Mouse (Mus musculus): Measurements from ENCODE around the gene Serpina9. TPM values are rescaled to one million over a fixed set of nuclear protein-coding genes. Genes with fewer than 3 reads are reported as not detected.
"Not testable (repeated sequence)": the region's sequence is repeated elsewhere in the genome, so short reads cannot be mapped to it uniquely, and the experiment has no call there.

Serpina9 gene
- total RNA-seq, 2 experiments from 2014 or later, result 0.17 TPM; not detected in 1

DNA sequence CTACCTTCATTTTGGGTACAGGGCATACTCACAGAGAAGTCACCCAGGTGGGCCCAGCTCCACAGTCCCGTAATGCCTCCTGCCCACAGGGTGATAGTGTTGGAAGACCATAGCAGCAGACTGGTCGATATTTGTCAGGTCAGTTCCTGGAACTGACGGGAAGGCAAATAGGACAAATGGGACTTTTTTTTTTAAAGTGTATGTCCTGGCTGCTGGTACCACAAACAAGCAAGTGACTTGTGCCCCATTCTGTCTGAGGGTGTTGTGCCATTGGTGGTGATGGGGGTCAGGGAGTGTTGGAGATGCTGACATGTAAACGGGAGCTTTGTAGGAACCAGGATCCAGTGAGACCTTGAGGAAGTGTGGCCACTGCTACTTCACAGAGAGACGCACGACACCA is 23.7 kb downstream of the Serpina9 start, which contains the start of gene Serpina11:
Gene Serpina11 (minus strand): TSS at position 101 of the 400 bp plus-strand sequence.
- DNase-seq (ENCODE audit: low spot score in 2 of 2), result no peak

- no peak for DNase-seq (ENCODE audit: low spot score in 2 of 2)
These were observed 24.1 kb downstream of the Serpina9 start for GRCm38 (mm10) chr12:103989514-103989767.

DNA sequence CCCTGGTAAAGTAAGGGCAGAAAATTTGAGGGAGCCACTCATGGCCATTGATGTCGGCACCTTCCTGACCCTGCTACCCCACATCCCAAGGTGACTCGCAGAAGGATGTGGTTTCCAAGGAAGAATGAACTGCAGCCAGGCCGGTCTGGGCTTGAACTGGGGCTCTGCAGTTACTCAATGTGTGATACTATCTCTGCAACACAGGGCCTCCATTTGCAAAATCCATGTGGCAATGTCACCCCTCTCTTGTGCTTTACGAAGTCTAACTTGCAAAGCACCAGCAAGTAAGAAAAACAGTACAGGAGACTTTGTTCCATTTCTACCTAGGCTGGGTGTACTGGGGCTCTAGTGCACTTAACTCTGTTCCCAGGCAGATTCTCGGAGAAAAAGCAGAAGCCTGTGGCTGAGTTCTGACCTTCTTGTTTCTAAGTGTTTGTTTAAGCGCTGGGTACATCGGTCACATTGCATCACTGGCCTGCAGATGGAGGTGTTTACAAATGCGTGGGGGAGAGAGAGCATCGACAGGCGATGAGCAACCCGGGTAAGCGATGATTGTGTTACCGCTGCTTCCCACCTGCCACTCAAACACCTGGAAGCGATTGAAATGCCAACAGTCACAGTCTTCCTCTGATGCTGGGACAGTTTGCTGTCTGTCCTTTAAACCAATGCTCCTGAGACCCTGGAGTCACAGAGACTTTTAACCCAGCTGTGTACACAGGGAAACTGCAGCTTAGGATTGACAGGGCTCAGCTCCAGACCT is 24.6 kb downstream of the Serpina9 start:
- no peak for DNase-seq (ENCODE audit: low spot score in 2 of 2)

- no peak for DNase-seq (ENCODE audit: low spot score in 2 of 2)
These were observed 27.7 kb downstream of the Serpina9 start for GRCm38 (mm10) chr12:103985868-103986267.

- no peak for DNase-seq (ENCODE audit: low spot score in 2 of 2)
These were observed 28.6 kb downstream of the Serpina9 start for GRCm38 (mm10) chr12:103984935-103985334.

- DNase-seq (ENCODE audit: low spot score in 2 of 2), result no peak
These were observed 31.8 kb downstream of the Serpina9 start for GRCm38 (mm10) chr12:103981646-103982360.

- DNase-seq (ENCODE audit: low spot score in 2 of 2), result no peak
These were observed 35.3 kb downstream of the Serpina9 start for GRCm38 (mm10) chr12:103978294-103978693.

DNA sequence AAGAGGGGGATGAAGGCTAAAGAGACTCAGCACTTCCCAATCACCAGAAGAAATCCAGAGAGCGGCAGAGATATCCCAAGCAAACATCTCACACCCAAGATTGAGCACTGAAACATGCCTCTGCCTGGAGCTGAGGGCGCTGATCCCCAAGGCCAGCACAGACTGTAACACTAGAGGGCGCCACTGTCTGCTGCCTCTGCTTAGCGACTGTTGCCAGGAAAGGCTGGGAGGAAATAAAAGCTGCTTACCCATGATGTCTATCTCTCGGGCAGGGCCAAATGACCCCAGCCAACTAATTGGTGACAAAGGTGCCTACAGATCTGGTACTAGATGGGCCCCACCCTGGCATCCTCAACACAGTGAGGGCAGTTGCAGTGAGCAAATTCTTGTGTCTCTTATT is 35.7 kb downstream of the Serpina9 start:
- no peak for DNase-seq (ENCODE audit: low spot score in 2 of 2)

DNA sequence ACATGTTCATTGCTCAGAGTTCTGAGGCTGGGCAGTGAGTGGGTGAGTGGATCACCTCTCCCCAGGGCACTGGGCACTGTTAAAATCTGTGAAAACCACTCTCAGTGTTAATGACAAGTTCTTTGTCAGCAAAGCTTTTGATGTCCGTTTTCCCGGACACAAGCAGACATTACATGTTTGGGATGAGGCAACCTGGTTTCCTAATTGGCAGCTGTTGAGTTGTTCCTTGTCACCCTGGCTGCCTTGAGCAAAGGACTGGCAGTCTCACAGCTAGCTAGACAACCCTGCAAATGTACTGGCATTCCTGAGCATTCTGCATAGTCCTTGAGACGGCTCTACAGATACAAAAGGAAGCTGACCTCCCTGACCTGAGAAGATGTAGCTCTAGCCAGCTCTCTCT is 36.5 kb downstream of the Serpina9 start:
- no peak for DNase-seq (ENCODE audit: low spot score in 2 of 2)

DNA sequence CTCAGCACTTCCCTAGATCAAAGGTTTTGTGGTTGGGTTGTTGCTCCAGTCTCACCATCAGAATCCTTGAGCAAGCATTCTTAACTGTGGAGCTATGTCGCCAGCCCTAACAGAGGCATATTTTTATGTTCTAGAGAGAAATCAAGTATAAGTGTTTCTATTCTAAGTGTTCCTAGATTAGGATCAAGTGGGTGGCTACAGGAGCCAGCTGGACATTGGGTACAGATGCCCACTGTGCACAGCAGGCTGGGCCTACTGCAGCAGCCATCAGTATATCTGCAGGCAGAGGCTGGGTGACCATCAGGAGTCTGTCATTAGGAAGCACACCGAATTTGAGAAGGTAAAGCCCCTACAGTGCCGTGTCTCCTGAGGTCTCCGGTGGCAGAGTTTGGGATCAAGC is 42.5 kb downstream of the Serpina9 start:
- DNase-seq (ENCODE audit: low spot score in 2 of 2), result no peak

DNA sequence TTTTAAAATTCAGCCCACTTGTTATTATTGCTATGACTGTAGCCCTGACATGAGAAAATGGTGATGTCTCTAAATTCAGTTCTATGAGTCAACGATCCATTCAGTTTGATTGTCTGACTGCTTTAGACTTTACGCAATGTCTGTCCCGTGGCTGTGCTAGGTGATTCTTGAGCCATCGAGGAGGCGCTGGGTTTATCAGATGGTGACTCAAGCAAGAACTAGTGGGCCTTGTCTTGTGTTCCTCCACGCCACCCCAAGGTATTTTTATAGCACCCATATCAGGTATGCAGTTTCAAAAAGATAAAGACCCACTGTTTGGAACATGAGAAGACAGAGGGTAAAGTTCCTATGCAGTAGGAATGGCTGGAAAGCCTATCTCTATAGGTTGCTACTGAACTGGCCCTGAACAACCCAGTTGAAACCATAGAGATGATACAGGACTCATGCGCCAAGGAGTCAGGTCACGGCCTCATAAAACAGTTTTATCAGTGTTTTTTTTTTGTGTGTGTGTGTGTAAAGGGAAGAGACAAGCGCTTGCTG is 43.9 kb downstream of the Serpina9 start:
- DNase-seq (ENCODE audit: low spot score in 2 of 2), result no peak

DNA sequence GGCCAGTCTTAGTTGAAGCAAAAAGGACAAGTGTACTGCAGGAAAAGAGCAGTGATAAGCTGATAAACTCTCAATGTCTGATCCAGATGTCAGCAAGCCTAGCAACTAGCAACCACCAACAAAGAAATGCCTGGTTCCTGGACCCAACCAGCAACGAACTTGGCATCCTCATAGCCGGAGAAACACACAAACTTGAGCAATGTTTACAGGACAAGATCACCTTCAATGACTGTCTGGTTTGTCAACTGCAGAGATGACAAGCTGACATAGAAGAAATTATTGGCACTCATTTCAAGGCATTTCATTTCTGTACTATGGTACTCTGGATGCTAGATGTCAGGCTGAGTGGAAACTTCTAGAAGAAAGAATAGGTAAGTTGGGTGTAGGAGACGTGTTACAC is 46.8 kb downstream of the Serpina9 start:
- DNase-seq (ENCODE audit: low spot score in 2 of 2), result no peak

- DNase-seq (ENCODE audit: low spot score in 2 of 2), result no peak
These were observed 50.3 kb downstream of the Serpina9 start for GRCm38 (mm10) chr12:103963288-103963687.

GRCm38 (mm10) chr12:103962860-103963259 is 50.7 kb downstream of the Serpina9 start:
- DNase-seq (ENCODE audit: low spot score in 2 of 2), result no peak

DNA sequence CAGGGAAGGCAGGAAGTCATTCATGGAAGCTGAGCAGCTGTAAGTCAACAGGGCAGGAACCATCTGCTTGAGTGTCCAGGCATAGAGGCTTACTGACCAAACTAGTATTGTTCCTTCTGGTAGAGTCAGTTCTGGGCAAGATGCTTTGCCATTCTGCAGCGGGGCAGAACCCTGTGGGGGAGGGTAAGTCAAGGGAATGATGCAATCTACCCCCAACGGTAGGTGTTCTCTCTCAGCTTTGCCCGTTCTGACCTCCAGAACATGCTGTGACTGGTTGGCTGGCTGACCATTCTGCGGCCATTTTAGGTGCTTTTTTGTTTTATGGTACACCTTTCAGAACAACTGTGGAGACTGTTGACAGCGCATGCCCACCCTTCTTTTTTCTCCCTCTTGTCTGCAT is 51.2 kb downstream of the Serpina9 start:
- no peak for DNase-seq (ENCODE audit: low spot score in 2 of 2)

DNA sequence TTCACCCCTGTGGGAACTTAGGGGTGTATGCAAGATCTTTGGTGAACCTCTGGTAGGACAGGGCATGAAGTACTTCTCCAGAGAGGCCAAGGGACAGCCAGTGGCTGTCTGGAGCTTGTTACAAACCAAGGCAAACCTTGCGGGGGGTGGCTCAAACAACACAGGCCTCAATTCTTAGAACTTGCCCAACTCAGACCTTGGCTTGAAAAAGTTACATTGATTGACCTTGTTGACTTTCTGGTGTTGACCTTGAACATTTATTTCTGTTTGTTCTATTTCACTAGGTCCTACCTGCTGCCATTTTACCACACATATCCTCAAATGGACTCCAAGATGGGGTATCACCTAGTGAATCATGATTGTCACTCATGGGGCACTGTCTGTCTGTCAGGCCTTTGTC is 51.8 kb downstream of the Serpina9 start:
- DNase-seq (ENCODE audit: low spot score in 2 of 2), result no peak

- no peak for DNase-seq (ENCODE audit: low spot score in 2 of 2)
These were observed 54.8 kb downstream of the Serpina9 start, which contains the start of gene Serpina1e for GRCm38 (mm10) chr12:103958798-103959197. Gene Serpina1e (minus strand): TSS chr12:103958975.

- DNase-seq (ENCODE audit: low spot score in 2 of 2), result not testable (repeated sequence)
These were observed 57.0 kb downstream of the Serpina9 start for GRCm38 (mm10) chr12:103956555-103956954.

- DNase-seq (ENCODE audit: low spot score in 2 of 2), result not testable (repeated sequence)
These were observed 60.6 kb downstream of the Serpina9 start for GRCm38 (mm10) chr12:103952972-103953371.

DNA sequence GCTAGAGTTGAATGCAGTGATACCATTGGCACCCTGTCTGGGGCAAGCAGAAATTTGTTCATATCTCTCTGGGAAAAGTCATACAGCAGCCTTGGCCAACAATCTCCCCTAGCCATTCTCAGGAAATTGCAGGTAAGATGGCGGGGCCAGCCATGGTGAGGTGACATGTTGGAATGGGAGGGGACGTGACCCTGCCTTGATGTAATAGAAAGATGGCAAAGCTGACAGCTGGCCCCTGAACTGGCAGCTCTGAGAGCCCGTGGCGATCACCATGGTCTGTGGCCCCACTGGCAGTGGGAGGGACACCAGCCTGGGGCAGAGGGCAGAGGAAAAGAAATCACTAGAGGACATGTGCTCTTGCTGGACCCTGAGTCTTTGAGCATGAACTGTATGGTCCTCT is 67.3 kb downstream of the Serpina9 start:
- no peak for DNase-seq (ENCODE audit: low spot score in 2 of 2)
